Mouse (Mus musculus) olfactory bulb, adult 2 months (tissue): ENCODE measurements around the gene Trank1.

Source experiments
- CTCF ChIP-seq: fragments of 200-500 bp; IDR thresholded peaks from 2 replicates; pipeline ENCODE4 v1.5.1; 2012; ENCODE audit warnings: low read depth, mild to moderate bottlenecking, low read length, moderate library complexity; ENCODE audit not compliant: insufficient read depth
- POLR2A ChIP-seq: fragments of 200-500 bp; IDR thresholded peaks from 2 replicates; pipeline ENCODE4 v1.6.1; 2012; ENCODE audit warnings: mild to moderate bottlenecking, low read depth, low read length, moderate library complexity; ENCODE audit not compliant: insufficient read depth

DNA sequence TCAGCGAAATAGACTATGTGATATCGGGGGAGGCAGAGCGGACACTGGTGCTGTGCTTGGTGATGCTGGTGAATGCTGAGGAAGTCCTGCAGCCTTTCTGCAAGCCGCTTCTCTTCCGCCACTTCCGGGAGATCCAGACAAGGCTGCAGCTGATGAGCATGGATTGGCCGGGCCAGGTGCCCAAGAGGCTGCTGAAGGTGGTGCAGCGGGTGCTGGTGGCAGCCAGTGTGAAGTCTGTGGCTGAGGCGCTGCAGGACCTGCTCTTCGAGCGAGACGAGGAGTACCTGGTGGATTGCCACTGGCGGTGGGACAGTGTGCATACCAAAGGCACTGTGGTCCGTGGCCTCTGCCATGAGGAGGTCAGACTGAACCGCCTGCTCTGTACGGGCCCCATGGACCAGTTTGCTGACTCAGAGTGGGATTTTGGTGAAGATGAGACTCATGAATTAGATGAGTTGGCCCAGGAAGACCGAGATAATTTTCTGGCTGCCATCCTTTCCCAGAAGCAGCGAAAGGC, 80.4 kb downstream of the Trank1 start:
- no peak for TF ChIP-seq CTCF
- TF ChIP-seq POLR2A, result no peak
